Mouse (Mus musculus): ENCODE results near the gene Pfn1.
A peak's percentile ranks its signal among the peaks of the same experiment; 100 is the strongest.

Pfn1 gene

GRCm38 (mm10) chr11:70638293-70638692 lies 16.2 kb downstream of the Pfn1 start:
- no peak for DNase-seq (ENCODE audit: low spot score in 2 of 2)

- no peak for DNase-seq (ENCODE audit: low spot score in 2 of 2)
Measured at GRCm38 (mm10) chr11:70637764-70638163, 16.7 kb downstream of the Pfn1 start.

- DNase-seq (ENCODE audit: low spot score in 2 of 2) = no peak
Measured at GRCm38 (mm10) chr11:70635601-70636000, 18.8 kb downstream of the Pfn1 start.

GRCm38 (mm10) chr11:70630129-70630528 lies 24.3 kb downstream of the Pfn1 start:
- no peak for DNase-seq (ENCODE audit: low spot score in 2 of 2)

GRCm38 (mm10) chr11:70629557-70629956 lies 24.9 kb downstream of the Pfn1 start:
- DNase-seq (ENCODE audit: low spot score in 2 of 2) = no peak

- no peak for DNase-seq (ENCODE audit: low spot score in 2 of 2)
Measured at GRCm38 (mm10) chr11:70628431-70628830, 26.0 kb downstream of the Pfn1 start.

- DNase-seq (ENCODE audit: low spot score in 2 of 2) = no peak
Measured at GRCm38 (mm10) chr11:70626877-70627276, 27.6 kb downstream of the Pfn1 start.

- DNase-seq (ENCODE audit: low spot score in 2 of 2) = peak in 1 of 2 experiments; percentile 29
Measured at GRCm38 (mm10) chr11:70625473-70625872, 29.0 kb downstream of the Pfn1 start.

- no peak for DNase-seq (ENCODE audit: low spot score in 2 of 2)
Measured at GRCm38 (mm10) chr11:70623053-70623742, 31.2 kb downstream of the Pfn1 start.

- no peak for DNase-seq (ENCODE audit: low spot score in 2 of 2)
Measured at GRCm38 (mm10) chr11:70621972-70622814, 32.3 kb downstream of the Pfn1 start.

- no peak for DNase-seq (ENCODE audit: low spot score in 2 of 2)
Measured at GRCm38 (mm10) chr11:70619101-70619500, 35.3 kb downstream of the Pfn1 start, which contains the start of gene Chrne. Gene Chrne, minus strand, starts transcription at chr11:70619216.

- DNase-seq (ENCODE audit: low spot score in 2 of 2) = no peak
Measured at GRCm38 (mm10) chr11:70615516-70616093, 38.8 kb downstream of the Pfn1 start, which contains the start of gene 4930544D05Rik. Gene 4930544D05Rik, plus strand, starts transcription at chr11:70615848.

GRCm38 (mm10) chr11:70615074-70615473 lies 39.4 kb downstream of the Pfn1 start:
- DNase-seq (ENCODE audit: low spot score in 2 of 2) = peak; percentile 64 to 65

- no peak for DNase-seq (ENCODE audit: low spot score in 2 of 2)
Measured at GRCm38 (mm10) chr11:70612505-70612904, 41.9 kb downstream of the Pfn1 start.

GRCm38 (mm10) chr11:70610752-70611151 lies 43.7 kb downstream of the Pfn1 start:
- DNase-seq (ENCODE audit: low spot score in 2 of 2) = no peak

GRCm38 (mm10) chr11:70608381-70609066 lies 45.9 kb downstream of the Pfn1 start:
- DNase-seq (ENCODE audit: low spot score in 2 of 2) = no peak

GRCm38 (mm10) chr11:70607611-70608010 lies 46.8 kb downstream of the Pfn1 start:
- no peak for DNase-seq (ENCODE audit: low spot score in 2 of 2)

- DNase-seq (ENCODE audit: low spot score in 2 of 2) = no peak
Measured at GRCm38 (mm10) chr11:70606717-70607116, 47.7 kb downstream of the Pfn1 start.

- peak; percentile 59 to 67 for DNase-seq (ENCODE audit: low spot score in 2 of 2)
Measured at GRCm38 (mm10) chr11:70605024-70605566, 49.3 kb downstream of the Pfn1 start.

Measured in urinary bladder, adult 18-20 months (tissue).